Mouse (Mus musculus) bone marrow macrophage, adult 2 months (primary cell): ENCODE data around the gene Igsf3.

Experiments used
- CTCF ChIP-seq: IDR thresholded peaks from 2 replicates; pipeline ENCODE4 v1.5.1; 2012; ENCODE audit warnings: low read depth, mild to moderate bottlenecking, low read length, moderate library complexity
- POLR2A ChIP-seq: IDR thresholded peaks from 2 replicates; pipeline ENCODE4 v1.6.1; 2012; ENCODE audit warnings: mild to moderate bottlenecking, low read depth, low read length, borderline replicate concordance

DNA sequence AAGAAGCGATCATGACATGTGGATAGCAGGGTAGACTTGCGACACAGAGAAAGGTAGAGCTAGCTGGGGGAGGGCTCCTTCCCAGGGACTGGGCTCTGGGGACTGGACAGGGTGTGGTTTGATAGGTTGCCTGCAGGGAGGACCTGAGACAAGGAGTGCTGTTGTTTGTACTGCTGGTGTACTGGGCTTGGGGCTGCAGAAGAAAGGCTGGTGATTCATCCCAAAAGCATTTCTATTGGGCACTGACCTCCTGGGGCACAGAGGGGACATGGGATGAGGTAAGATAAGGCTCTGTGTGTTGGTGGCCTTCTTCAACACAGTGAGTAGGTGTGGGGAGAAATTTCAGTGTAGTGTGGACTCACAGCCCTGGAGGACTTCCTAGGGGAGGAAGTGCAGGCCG is 29.2 kb downstream of the Igsf3 start:
- no peak for TF ChIP-seq POLR2A
- TF ChIP-seq CTCF, result no peak
